Mouse (Mus musculus) left cerebral cortex, adult 11 months (tissue): ENCODE measurements at regions not wholly inside any gene's neighbourhood (a gene's known extent, or its start where the extent isn't known, plus 50 kb on each side); places are given as distances from the start of the nearest gene placed in this dataset.

Experiments used
- DNase-seq: peaks from one replicate; pipeline ENCODE4 v3.0.0; 2022; ENCODE audit warnings: low spot score

- DNase-seq: no peak
Measured at GRCm38 (mm10) chr2:9689518-9689917, 191.5 kb upstream of the 4930412O13Rik start.

GRCm38 (mm10) chr2:9691506-9691905 lies 189.5 kb upstream of the 4930412O13Rik start:
- DNase-seq: no peak

GRCm38 (mm10) chr2:9691906-9692305 lies 189.1 kb upstream of the 4930412O13Rik start:
- no peak for DNase-seq

- DNase-seq: no peak
Measured at GRCm38 (mm10) chr2:9693351-9693750, 187.7 kb upstream of the 4930412O13Rik start.

GRCm38 (mm10) chr2:9694178-9694577 lies 186.9 kb upstream of the 4930412O13Rik start:
- no peak for DNase-seq

GRCm38 (mm10) chr2:9697591-9698345 lies 183.3 kb upstream of the 4930412O13Rik start:
- no peak for DNase-seq

GRCm38 (mm10) chr2:9704266-9704665 lies 176.8 kb upstream of the 4930412O13Rik start:
- no peak for DNase-seq

GRCm38 (mm10) chr2:9709466-9709865 lies 171.6 kb upstream of the 4930412O13Rik start:
- no peak for DNase-seq

- DNase-seq: no peak
Measured at GRCm38 (mm10) chr2:9717904-9718303, 163.1 kb upstream of the 4930412O13Rik start.

GRCm38 (mm10) chr2:9733243-9733642 lies 147.8 kb upstream of the 4930412O13Rik start:
- no peak for DNase-seq

GRCm38 (mm10) chr2:9744181-9744580 lies 136.9 kb upstream of the 4930412O13Rik start:
- no peak for DNase-seq

GRCm38 (mm10) chr2:9749829-9750788 lies 130.9 kb upstream of the 4930412O13Rik start:
- DNase-seq: no peak

- no peak for DNase-seq
Measured at GRCm38 (mm10) chr2:9753691-9754090, 127.4 kb upstream of the 4930412O13Rik start.

GRCm38 (mm10) chr2:9754153-9754552 lies 126.9 kb upstream of the 4930412O13Rik start:
- no peak for DNase-seq

GRCm38 (mm10) chr2:9757770-9758420 lies 123.2 kb upstream of the 4930412O13Rik start:
- no peak for DNase-seq

GRCm38 (mm10) chr2:9758983-9759382 lies 122.1 kb upstream of the 4930412O13Rik start:
- DNase-seq: no peak

GRCm38 (mm10) chr2:9759389-9760104 lies 121.5 kb upstream of the 4930412O13Rik start:
- DNase-seq: no peak

- no peak for DNase-seq
Measured at GRCm38 (mm10) chr2:9780159-9780558, 100.9 kb upstream of the 4930412O13Rik start.

- no peak for DNase-seq
Measured at GRCm38 (mm10) chr2:9782698-9783097, 98.4 kb upstream of the 4930412O13Rik start.

- no peak for DNase-seq
Measured at GRCm38 (mm10) chr2:9791970-9792369, 89.1 kb upstream of the 4930412O13Rik start.

GRCm38 (mm10) chr2:9792381-9792780 lies 88.7 kb upstream of the 4930412O13Rik start:
- no peak for DNase-seq

- no peak for DNase-seq
Measured at GRCm38 (mm10) chr2:9795401-9795800, 85.7 kb upstream of the 4930412O13Rik start.
